Mouse (Mus musculus) C2C12 (cell line): ENCODE data around the gene Stk11ip.

Experiments used
- CEBPB ChIP-seq: IDR thresholded peaks from one replicate; pipeline ENCODE4 v1.6.1; 2011; ENCODE audit warnings: low read depth, mild to moderate bottlenecking, control low read depth, moderate library complexity
- CTCF ChIP-seq: IDR thresholded peaks from one replicate; pipeline ENCODE4 v1.5.1; 2011; ENCODE audit not compliant: control insufficient read depth, insufficient read depth, insufficient read length
- MAX ChIP-seq: IDR thresholded peaks from one replicate; pipeline ENCODE4 v1.6.1; 2011; ENCODE audit warnings: mild to moderate bottlenecking, control low read depth
- MYOD1 ChIP-seq: IDR thresholded peaks from one replicate; pipeline ENCODE4 v1.6.1; 2011; ENCODE audit warnings: low read depth; ENCODE audit not compliant: control insufficient read depth, insufficient read length
- MYOG ChIP-seq: IDR thresholded peaks from one replicate; pipeline ENCODE4 v1.6.1; 2011; ENCODE audit not compliant: control insufficient read depth, insufficient read length; ENCODE audit errors: extremely low read depth
- USF1 ChIP-seq: IDR thresholded peaks from one replicate; pipeline ENCODE4 v1.6.1; 2011; ENCODE audit warnings: low read depth, mild to moderate bottlenecking, control low read depth, moderate library complexity

GRCm38 (mm10) chr1:75505159-75505955 lies 16.0 kb upstream of the Stk11ip start:
- TF ChIP-seq CTCF (peak; percentile 2), MAX (no peak), CEBPB (no peak), USF1 (no peak), MYOG (no peak), MYOD1 (no peak)
